Mouse (Mus musculus) liver, embryonic 12.5 days (tissue): ENCODE results near the gene Lrrn4cl. TPM values are rescaled to one million over a fixed set of nuclear protein-coding genes. Genes with fewer than 3 reads are reported as not detected.

Experiments used
- microRNA-seq: library from miRNA; unstranded; fragments of <30 nt; microRNA quantifications from one replicate; pipeline ENCODE4, GENCODE M21; 2017
- polyA plus RNA-seq: library from polyadenylated mRNA; unstranded; fragments of >200 nt; fragmentation: Nextera tagmentation; extraction: Ambion mirVana; gene quantifications from 2 replicates; pipeline ENCODE4 v1.2.1, GENCODE M21; 2016

Lrrn4cl gene
- polyA plus RNA-seq, 1 experiment from 2014 or later: 0.11 TPM

Small RNA genes lying within 50 kb of the gene (microRNA-seq; reads per million reads assigned to microRNA genes)
- 1.4 reads per million for gene Mir5136

Other genes starting within 250 kb of the Lrrn4cl start
- not detected in 2 replicates for gene Slc22a6, start 232.7 kb upstream of the Lrrn4cl start, polyA plus RNA-seq
- gene Chrm1, start 187.0 kb upstream of the Lrrn4cl start, polyA plus RNA-seq: not detected in 2 replicates
- gene Slc3a2, start 127.4 kb upstream of the Lrrn4cl start, polyA plus RNA-seq: 133 and 141 TPM in 2 replicates
- gene Wdr74, start 114.9 kb upstream of the Lrrn4cl start, polyA plus RNA-seq: 87.1 and 95.9 TPM in 2 replicates
- gene 1700092M07Rik, start 110.0 kb upstream of the Lrrn4cl start, polyA plus RNA-seq: 2.1 and 2.3 TPM in 2 replicates
- 56.2 and 58.4 TPM in 2 replicates for gene Stx5a, start 109.4 kb upstream of the Lrrn4cl start, polyA plus RNA-seq
- gene Nxf1, start 93.7 kb upstream of the Lrrn4cl start, polyA plus RNA-seq: 116 and 130 TPM in 2 replicates
- gene Tmem223, start 79.8 kb upstream of the Lrrn4cl start, polyA plus RNA-seq: 77.4 and 80.0 TPM in 2 replicates
- gene Tmem179b, start 76.3 kb upstream of the Lrrn4cl start, polyA plus RNA-seq: 99.1 and 104 TPM in 2 replicates
- 21.8 and 23.1 TPM in 2 replicates for gene Taf6l, start 64.4 kb upstream of the Lrrn4cl start, polyA plus RNA-seq
- gene Polr2g, start 52.2 kb upstream of the Lrrn4cl start, polyA plus RNA-seq: 105 and 110 TPM in 2 replicates
- 2.3 and 2.8 TPM in 2 replicates for gene Zbtb3, start 48.2 kb upstream of the Lrrn4cl start, polyA plus RNA-seq
- gene Ttc9c, start 31.4 kb upstream of the Lrrn4cl start, polyA plus RNA-seq: 29.6 and 31.6 TPM in 2 replicates
- gene Hnrnpul2, start 30.8 kb upstream of the Lrrn4cl start, polyA plus RNA-seq: 3.5 and 3.6 TPM in 2 replicates
- gene AC129217.1, start 21.0 kb upstream of the Lrrn4cl start, polyA plus RNA-seq: 0.26 TPM in 1 of 2 replicates, not detected in the other
- gene Bscl2, start 13.3 kb upstream of the Lrrn4cl start, polyA plus RNA-seq: 37.0 and 45.2 TPM in 2 replicates
- gene Gng3, start 11.6 kb upstream of the Lrrn4cl start, polyA plus RNA-seq: 0.62 and 0.65 TPM in 2 replicates
- gene Ubxn1, start 20.7 kb downstream of the Lrrn4cl start, polyA plus RNA-seq: 133 and 135 TPM in 2 replicates
- gene Uqcc3, start 30.2 kb downstream of the Lrrn4cl start, polyA plus RNA-seq: 40.6 and 43.4 TPM in 2 replicates
- 76.1 and 80.4 TPM in 2 replicates for gene Lbhd1, start 33.0 kb downstream of the Lrrn4cl start, polyA plus RNA-seq
- gene Gm49403, start 33.2 kb downstream of the Lrrn4cl start, polyA plus RNA-seq: not detected in 2 replicates
- 107 and 111 TPM in 2 replicates for gene 1810009A15Rik, start 38.1 kb downstream of the Lrrn4cl start, polyA plus RNA-seq
- gene Gm49416, start 38.2 kb downstream of the Lrrn4cl start, polyA plus RNA-seq: not detected in 2 replicates
- gene Ints5, start 42.2 kb downstream of the Lrrn4cl start, polyA plus RNA-seq: 39.9 and 40.8 TPM in 2 replicates
- 61.9 TPM in 2 replicates for gene Ganab, start 47.3 kb downstream of the Lrrn4cl start, polyA plus RNA-seq
- 28.4 and 31.7 TPM in 2 replicates for gene B3gat3, start 69.6 kb downstream of the Lrrn4cl start, polyA plus RNA-seq
- gene Rom1, start 78.6 kb downstream of the Lrrn4cl start, polyA plus RNA-seq: 3.0 and 3.4 TPM in 2 replicates
- gene Eml3, start 78.8 kb downstream of the Lrrn4cl start, polyA plus RNA-seq: 21.3 and 23.0 TPM in 2 replicates
- 138 and 140 TPM in 2 replicates for gene Mta2, start 91.1 kb downstream of the Lrrn4cl start, polyA plus RNA-seq
- 26.0 and 27.7 TPM in 2 replicates for gene Tut1, start 103.1 kb downstream of the Lrrn4cl start, polyA plus RNA-seq
- gene Eef1g, start 116.3 kb downstream of the Lrrn4cl start, polyA plus RNA-seq: 358 and 366 TPM in 2 replicates
- gene Ahnak, start 138.5 kb downstream of the Lrrn4cl start, polyA plus RNA-seq: 1.8 and 2.0 TPM in 2 replicates
- gene Scgb1a1, start 237.2 kb downstream of the Lrrn4cl start, polyA plus RNA-seq: not detected in 2 replicates